Mouse (Mus musculus) small intestine, adult 2 months (tissue): ENCODE measurements around the gene Erlin1.

ENCODE experiments used
- CTCF ChIP-seq: fragments of 200-500 bp; IDR thresholded peaks from 2 replicates; pipeline ENCODE4 v1.5.1; 2012; ENCODE audit warnings: low read depth, mild to moderate bottlenecking, control low read depth, inconsistent platforms, low read length, moderate library complexity, mixed read lengths; ENCODE audit not compliant: insufficient replicate concordance, insufficient read length; ENCODE audit errors: extremely low read depth
- POLR2A ChIP-seq: fragments of 200-500 bp; IDR thresholded peaks from 2 replicates; pipeline ENCODE4 v1.6.1; 2012; ENCODE audit warnings: low read depth, mild to moderate bottlenecking, control low read depth, inconsistent platforms, low read length, moderate library complexity

- TF ChIP-seq POLR2A (no peak), CTCF (no peak)
Measured at GRCm38 (mm10) chr19:44008784-44009183, 60.8 kb downstream of the Erlin1 start.
